Mouse (Mus musculus): ENCODE data around the gene Klhl7.

The Klhl7 gene

GRCm38 (mm10) chr5:24167263-24167662 lies 66.9 kb downstream of the Klhl7 start:
- in situ Hi-C loops (cut with MboI; ENCODE audit: low sequenced_read_pairs) = no loop called here

- in situ Hi-C loops (cut with MboI; ENCODE audit: low sequenced_read_pairs) = no loop called here
These were observed 69.5 kb downstream of the Klhl7 start for GRCm38 (mm10) chr5:24169881-24170280.

- in situ Hi-C loops (cut with MboI; ENCODE audit: low sequenced_read_pairs) = no loop called here
These were observed 71.7 kb downstream of the Klhl7 start for GRCm38 (mm10) chr5:24172092-24172491.

- in situ Hi-C loops (cut with MboI; ENCODE audit: low sequenced_read_pairs) = no loop called here
These were observed 81.3 kb downstream of the Klhl7 start for GRCm38 (mm10) chr5:24181514-24182295.

GRCm38 (mm10) chr5:24182296-24182734 lies 81.9 kb downstream of the Klhl7 start:
- in situ Hi-C loops (cut with MboI; ENCODE audit: low sequenced_read_pairs) = no loop called here

GRCm38 (mm10) chr5:24183096-24183495 lies 82.7 kb downstream of the Klhl7 start:
- in situ Hi-C loops (cut with MboI; ENCODE audit: low sequenced_read_pairs) = no loop called here

- in situ Hi-C loops (cut with MboI; ENCODE audit: low sequenced_read_pairs) = no loop called here
These were observed 83.6 kb downstream of the Klhl7 start for GRCm38 (mm10) chr5:24184011-24184410.

- in situ Hi-C loops (cut with MboI; ENCODE audit: low sequenced_read_pairs) = no loop called here
These were observed 88.1 kb downstream of the Klhl7 start for GRCm38 (mm10) chr5:24188476-24188875.

- in situ Hi-C loops (cut with MboI; ENCODE audit: low sequenced_read_pairs) = no loop called here
These were observed 91.4 kb downstream of the Klhl7 start for GRCm38 (mm10) chr5:24191821-24192220.

GRCm38 (mm10) chr5:24201006-24201405 lies 100.6 kb downstream of the Klhl7 start:
- in situ Hi-C loops (cut with MboI; ENCODE audit: low sequenced_read_pairs) = no loop called here

GRCm38 (mm10) chr5:24202492-24202891 lies 102.1 kb downstream of the Klhl7 start:
- in situ Hi-C loops (cut with MboI; ENCODE audit: low sequenced_read_pairs) = no loop called here

- in situ Hi-C loops (cut with MboI; ENCODE audit: low sequenced_read_pairs) = no loop called here
These were observed 102.9 kb downstream of the Klhl7 start for GRCm38 (mm10) chr5:24203266-24203665.

GRCm38 (mm10) chr5:24207965-24208364 lies 107.6 kb downstream of the Klhl7 start:
- in situ Hi-C loops (cut with MboI; ENCODE audit: low sequenced_read_pairs) = no loop called here

GRCm38 (mm10) chr5:24208505-24208904 lies 108.1 kb downstream of the Klhl7 start:
- in situ Hi-C loops (cut with MboI; ENCODE audit: low sequenced_read_pairs) = no loop called here
